Mouse (Mus musculus) liver, embryonic 16.5 days (tissue): ENCODE data around the gene Bbs5. TPM values are rescaled to one million over a fixed set of nuclear protein-coding genes. Genes with fewer than 3 reads are reported as not detected.

Experiments
- ATAC-seq: fragments of 200-750 bp; cut with Nextera tagmentation; 2 replicates; pipeline ENCODE4 v1.8.0; 2017; ENCODE audit warnings: low read depth, mild to moderate bottlenecking, moderate number of reproducible peaks, moderate library complexity
- H3K27ac ChIP-seq: fragments of 300-500 bp; sonication (generic); 2 replicates; pipeline ENCODE4 v1.5.1; 2014; ENCODE audit warnings: mild to moderate bottlenecking, low read length
- H3K27me3 ChIP-seq: fragments of 300-500 bp; sonication (generic); 2 replicates; pipeline ENCODE4 v1.6.1; 2014; ENCODE audit warnings: low read depth, low read length, mixed read lengths; ENCODE audit not compliant: control insufficient read depth, insufficient read depth
- H3K36me3 ChIP-seq: fragments of 300-500 bp; sonication (generic); 2 replicates; pipeline ENCODE4 v1.6.1; 2014; ENCODE audit warnings: mild to moderate bottlenecking; ENCODE audit not compliant: control insufficient read depth, insufficient read depth
- H3K4me1 ChIP-seq: fragments of 300-500 bp; sonication (generic); 2 replicates; pipeline ENCODE4 v1.6.1; 2014; ENCODE audit warnings: low read depth, low read length, mixed read lengths; ENCODE audit not compliant: control insufficient read depth
- H3K4me2 ChIP-seq: fragments of 300-500 bp; sonication (generic); 2 replicates; pipeline ENCODE4 v1.6.1; 2014; ENCODE audit warnings: low read depth, low read length, mixed read lengths
- H3K4me3 ChIP-seq: fragments of 300-500 bp; sonication (generic); 2 replicates; pipeline ENCODE4 v1.5.1; 2014; ENCODE audit warnings: low read depth, mild to moderate bottlenecking, low read length
- H3K9ac ChIP-seq: fragments of 300-500 bp; sonication (generic); 2 replicates; pipeline ENCODE4 v1.6.1; 2014; ENCODE audit warnings: low read depth, low read length
- H3K9me3 ChIP-seq: fragments of 300-500 bp; sonication (generic); replicated peaks from 2 replicates; pipeline ENCODE4 v1.6.1; 2016; ENCODE audit warnings: low read length; ENCODE audit not compliant: control insufficient read depth
- WGBS: fragments of 180-500 bp; shearing (Covaris S2); extraction: QIAGEN DNeasy Blood & Tissue Kit; methylation state at CpG from one replicate; pipeline ENCODE4 v1.1.7; 2014; ENCODE audit not compliant: insufficient replicate concordance; 5-methylcytosine and 5-hydroxymethylcytosine counted together
- polyA plus RNA-seq: library from polyadenylated mRNA; unstranded; fragments of >200 nt; fragmentation: Nextera tagmentation; extraction: Ambion mirVana; gene quantifications from 2 replicates; pipeline ENCODE4 v1.2.1, GENCODE M21; 2015

Bbs5 gene
- polyA plus RNA-seq, 1 experiment from 2014 or later, result 2.1 TPM

DNA sequence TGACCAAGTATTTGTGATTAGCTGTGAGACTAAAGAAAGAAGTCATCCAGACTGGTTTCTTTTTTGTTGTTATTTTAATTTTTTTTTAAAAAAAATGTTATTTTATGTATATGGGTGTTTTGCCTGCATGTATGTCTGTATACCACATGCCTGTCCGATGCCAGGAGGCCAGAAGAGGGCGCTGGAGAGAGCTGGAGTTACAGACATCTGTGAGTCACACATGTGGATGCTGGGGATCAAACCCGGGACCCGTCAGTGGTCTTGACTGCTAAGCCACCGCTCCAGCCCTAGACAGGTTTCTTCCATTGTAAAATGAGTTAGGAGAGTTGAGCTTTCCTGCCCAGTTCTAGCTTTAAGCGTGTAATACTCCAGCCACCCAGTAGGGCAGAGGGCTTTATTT is 33.0 kb downstream of the Bbs5 start:
- H3K4me1 ChIP-seq, result no peaks in the 10 kb centered on the region
- no peaks in the 10 kb centered on the region for H3K27me3 ChIP-seq
- no peaks in the 10 kb centered on the region for H3K9me3 ChIP-seq
- H3K27ac ChIP-seq, result no peak overlapping the region
- no peak overlapping the region for H3K9ac ChIP-seq
- no peak for ATAC-seq
- 49% methylated on average over 6 of the region's 6 CpGs for WGBS
- no peaks in the 10 kb centered on the region for H3K36me3 ChIP-seq
- H3K4me2 ChIP-seq, result no peak overlapping the region
- H3K4me3 ChIP-seq, result no peak overlapping the region

- no peak for ATAC-seq
- Histone ChIP-seq H3K27ac (no peak overlapping the region), H3K4me2 (no peak overlapping the region), H3K9ac (no peak overlapping the region), H3K36me3 (no peaks in the 10 kb centered on the region), H3K4me1 (no peaks in the 10 kb centered on the region), H3K27me3 (no peaks in the 10 kb centered on the region), H3K4me3 (no peak overlapping the region), H3K9me3 (no peaks in the 10 kb centered on the region)
- 78% methylated on average over 4 of the region's 4 CpGs for WGBS
Measured at GRCm38 (mm10) chr2:69681931-69682330, 35.0 kb downstream of the Bbs5 start.

GRCm38 (mm10) chr2:69683036-69683805 is 36.2 kb downstream of the Bbs5 start:
- Histone ChIP-seq H3K36me3 (no peaks in the 10 kb centered on the region), H3K9me3 (no peaks in the 10 kb centered on the region), H3K9ac (no peak overlapping the region), H3K4me1 (no peaks in the 10 kb centered on the region), H3K4me2 (no peak overlapping the region), H3K27me3 (no peaks in the 10 kb centered on the region), H3K27ac (no peak overlapping the region), H3K4me3 (no peak overlapping the region)
- WGBS, result 80% methylated on average over 13 of the region's 13 CpGs
- no peak for ATAC-seq

DNA sequence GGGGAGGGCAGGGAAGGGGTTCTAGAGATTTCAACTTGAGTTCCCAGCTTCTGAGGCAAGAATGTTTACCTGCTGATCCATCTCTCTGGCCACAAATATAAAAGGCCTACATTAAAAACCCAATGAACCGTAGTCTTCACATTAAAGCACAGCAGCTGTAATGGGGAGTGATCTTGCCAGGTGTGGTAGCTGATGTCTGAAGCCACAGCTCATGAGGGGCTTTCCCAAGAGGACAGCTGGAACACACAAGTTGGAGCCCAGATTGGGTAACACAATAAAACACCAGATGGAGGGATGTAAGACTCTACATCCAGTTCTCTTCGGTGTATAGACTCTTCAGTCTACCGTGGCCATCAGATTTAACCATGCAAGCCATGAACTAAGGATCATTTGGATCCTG is 37.5 kb downstream of the Bbs5 start:
- no peak overlapping the region for H3K4me2 ChIP-seq

DNA sequence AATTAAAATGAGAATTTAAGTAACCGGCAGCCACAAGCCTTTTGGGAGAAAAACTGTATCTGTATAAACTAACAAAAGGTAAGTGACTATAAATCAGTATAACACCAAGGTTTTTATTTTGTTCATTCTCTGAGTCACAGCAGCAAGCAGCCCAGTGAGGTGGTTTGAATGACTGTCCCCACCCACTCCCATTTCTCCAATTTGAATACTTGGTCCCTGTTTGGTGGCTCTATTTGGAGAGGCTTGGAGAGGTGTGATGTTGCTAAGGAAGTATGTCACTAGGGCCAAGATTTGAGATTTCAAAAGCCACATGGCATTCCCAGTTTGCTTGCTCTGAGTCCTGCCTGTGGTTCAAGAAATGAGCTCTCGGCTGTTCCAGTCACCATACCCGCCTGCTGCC is 43.2 kb downstream of the Bbs5 start:
- no peak overlapping the region for H3K9ac ChIP-seq
- H3K36me3 ChIP-seq, result no peaks in the 10 kb centered on the region; the same call in 1 of the 2 replicates
- ATAC-seq, result no peak
- no peak overlapping the region for H3K27ac ChIP-seq
- no peaks in the 10 kb centered on the region for H3K4me1 ChIP-seq
- WGBS, result 80% methylated on average over 3 of the region's 3 CpGs
- H3K4me2 ChIP-seq, result no peak overlapping the region
- H3K9me3 ChIP-seq, result no peaks in the 10 kb centered on the region
- H3K27me3 ChIP-seq, result no peaks in the 10 kb centered on the region
- H3K4me3 ChIP-seq, result no peak overlapping the region

More for the DNA sequence above, 37.5 kb downstream of the Bbs5 start:
- Histone ChIP-seq H3K27ac (no peak overlapping the region), H3K27me3 (no peaks in the 10 kb centered on the region), H3K9me3 (no peaks in the 10 kb centered on the region), H3K9ac (no peak overlapping the region), H3K36me3 (no peaks in the 10 kb centered on the region), H3K4me3 (no peak overlapping the region), H3K4me1 (no peaks in the 10 kb centered on the region)
- 74% methylated on average over 3 of the region's 3 CpGs for WGBS
- no peak for ATAC-seq

DNA sequence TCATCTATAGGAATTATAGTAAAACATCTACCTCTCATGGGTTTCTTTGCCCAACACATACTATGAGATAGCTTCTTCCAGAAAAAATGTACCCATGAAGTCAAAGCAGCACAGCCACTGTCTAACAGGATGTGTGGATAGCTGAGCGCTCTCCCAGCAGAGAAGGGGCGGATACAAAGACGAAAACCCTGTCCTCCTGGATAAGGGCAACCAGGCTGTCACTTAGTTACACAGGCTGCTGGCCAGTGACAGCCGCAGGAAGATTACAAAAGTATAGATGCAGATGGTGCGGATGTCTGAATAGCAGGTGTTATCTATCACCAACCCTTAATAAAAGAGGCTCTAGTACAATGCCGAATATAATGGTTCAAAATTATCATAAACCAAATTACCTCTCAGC is 43.9 kb downstream of the Bbs5 start:
- no peak overlapping the region for H3K4me3 ChIP-seq
- no peaks in the 10 kb centered on the region; the same call in 1 of the 2 replicates for H3K36me3 ChIP-seq
- H3K9me3 ChIP-seq, result no peaks in the 10 kb centered on the region
- no peaks in the 10 kb centered on the region for H3K27me3 ChIP-seq
- no peak overlapping the region for H3K4me2 ChIP-seq
- no peak for ATAC-seq
- H3K9ac ChIP-seq, result no peak overlapping the region
- WGBS, result 76% methylated on average over 6 of the region's 6 CpGs
- H3K4me1 ChIP-seq, result no peaks in the 10 kb centered on the region
- no peak overlapping the region for H3K27ac ChIP-seq

GRCm38 (mm10) chr2:69693501-69693900 is 46.5 kb downstream of the Bbs5 start:
- no peaks in the 10 kb centered on the region for H3K9me3 ChIP-seq
- 81% methylated on average over 11 of the region's 11 CpGs for WGBS
- H3K4me1 ChIP-seq, result no peaks in the 10 kb centered on the region
- H3K9ac ChIP-seq, result no peak overlapping the region
- no peaks in the 10 kb centered on the region for H3K27me3 ChIP-seq
- no peaks in the 10 kb centered on the region; the same call in 1 of the 2 replicates for H3K36me3 ChIP-seq
- ATAC-seq, result no peak
- H3K27ac ChIP-seq, result no peak overlapping the region
- H3K4me2 ChIP-seq, result no peak overlapping the region
- H3K4me3 ChIP-seq, result no peak overlapping the region

DNA sequence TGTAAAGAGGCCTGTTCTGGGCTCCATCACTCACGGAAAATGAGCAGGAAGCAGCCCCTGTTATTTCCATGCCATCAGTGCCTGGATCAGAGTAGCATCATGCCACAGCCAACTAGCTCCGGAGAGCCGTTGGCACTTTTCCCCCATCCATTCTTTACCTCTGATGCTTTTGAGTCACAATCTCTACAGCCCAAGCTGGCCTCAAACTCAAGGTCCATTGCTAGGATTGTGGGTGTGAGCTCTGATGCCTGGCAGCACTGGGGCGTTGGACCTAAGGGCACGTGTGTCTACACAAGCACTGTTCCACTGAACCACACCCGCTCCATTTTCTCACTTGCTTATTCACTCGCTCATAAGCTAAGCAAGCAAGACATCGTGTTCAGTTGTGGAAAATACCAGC is 53.5 kb downstream of the Bbs5 start:
- Histone ChIP-seq H3K4me1 (no peaks in the 10 kb centered on the region), H3K27me3 (no peaks in the 10 kb centered on the region), H3K36me3 (no peaks in the 10 kb centered on the region), H3K4me2 (no peak overlapping the region), H3K9me3 (no peaks in the 10 kb centered on the region), H3K27ac (no peak overlapping the region), H3K4me3 (no peak overlapping the region), H3K9ac (no peak overlapping the region)
- WGBS, result 80% methylated on average over 8 of the region's 8 CpGs
- no peak for ATAC-seq

DNA sequence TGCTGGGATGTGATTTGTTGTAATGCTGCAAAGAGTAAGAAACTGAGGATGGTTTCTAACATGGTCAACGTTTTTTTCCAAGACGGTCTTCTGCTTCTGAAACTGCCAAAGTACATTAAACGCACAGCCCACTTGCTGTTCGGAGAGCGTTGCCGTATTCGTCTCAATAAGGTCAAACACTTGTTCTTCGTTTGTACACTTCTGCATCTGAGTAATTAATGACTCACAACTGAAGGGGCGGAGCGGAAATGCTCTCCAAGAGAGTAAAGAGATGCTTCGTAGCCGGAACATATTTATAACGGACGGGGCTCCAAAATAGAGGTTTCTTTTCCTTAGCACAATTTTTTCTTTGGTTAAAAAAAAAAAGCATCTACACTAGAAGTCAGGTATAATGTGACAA is 65.2 kb downstream of the Bbs5 start:
- Histone ChIP-seq H3K9ac (no peak overlapping the region), H3K4me3 (no peak overlapping the region), H3K36me3 (no peaks in the 10 kb centered on the region), H3K9me3 (no peaks in the 10 kb centered on the region), H3K27me3 (no peaks in the 10 kb centered on the region), H3K27ac (no peak overlapping the region), H3K4me2 (no peak overlapping the region), H3K4me1 (peaks cover 4% of the 10 kb centered on the region)
- ATAC-seq, result no peak
- WGBS, result 84% methylated on average over 14 of the region's 14 CpGs
